Mouse (Mus musculus) spleen, adult 12 weeks (tissue): ENCODE results near the gene Gm5460.

Source experiments
- DNase-seq: peaks from one replicate; pipeline ENCODE4 v3.0.0; 2022; ENCODE audit warnings: low spot score

The Gm5460 gene

GRCm38 (mm10) chr14:34075346-34075745 is 58.8 kb downstream of the Gm5460 start:
- no peak for DNase-seq

GRCm38 (mm10) chr14:34077222-34077621 is 60.7 kb downstream of the Gm5460 start:
- no peak for DNase-seq

- no peak for DNase-seq
Observed at GRCm38 (mm10) chr14:34078293-34078692, 61.7 kb downstream of the Gm5460 start.

GRCm38 (mm10) chr14:34080321-34080997 is 63.9 kb downstream of the Gm5460 start:
- no peak for DNase-seq

- DNase-seq: no peak
Observed at GRCm38 (mm10) chr14:34085731-34086130, 69.2 kb downstream of the Gm5460 start, which contains the start of gene Anxa8. Gene Anxa8, plus strand, starts transcription at chr14:34085981.

GRCm38 (mm10) chr14:34086806-34087205 is 70.2 kb downstream of the Gm5460 start:
- DNase-seq: no peak

GRCm38 (mm10) chr14:34087856-34088398 is 71.4 kb downstream of the Gm5460 start:
- DNase-seq: no peak

GRCm38 (mm10) chr14:34089796-34090195 is 73.2 kb downstream of the Gm5460 start:
- DNase-seq: no peak

GRCm38 (mm10) chr14:34091475-34091874 is 74.9 kb downstream of the Gm5460 start:
- DNase-seq: no peak

- DNase-seq: no peak
Observed at GRCm38 (mm10) chr14:34092856-34093255, 76.3 kb downstream of the Gm5460 start.

- DNase-seq: no peak
Observed at GRCm38 (mm10) chr14:34096161-34096560, 79.6 kb downstream of the Gm5460 start.
